Mouse (Mus musculus) liver, adult 2 months (tissue): ENCODE measurements at regions not wholly inside any gene's neighbourhood (a gene's known extent, or its start where the extent isn't known, plus 50 kb on each side); places are given as distances from the start of the nearest gene placed in this dataset.

Source experiments
- DNase-seq: peaks from one replicate; pipeline ENCODE4 v3.0.0-alpha.2; 2011; ENCODE audit warnings: low read depth, low spot score; ENCODE audit errors: extremely low read depth
- H3K27ac ChIP-seq: fragments of 200-500 bp; replicated peaks from 2 replicates; pipeline ENCODE4 v1.5.1; 2012; ENCODE audit warnings: low read depth, mild to moderate bottlenecking, control low read depth, inconsistent platforms, low read length; ENCODE audit not compliant: insufficient read depth
- H3K27me3 ChIP-seq: fragments of 200-500 bp; 2 replicates; pipeline ENCODE4 v1.6.1; 2012; ENCODE audit warnings: mild to moderate bottlenecking, moderate library complexity, low read length, inconsistent platforms; ENCODE audit not compliant: control insufficient read depth, insufficient read depth
- H3K36me3 ChIP-seq: fragments of 200-500 bp; 2 replicates; pipeline ENCODE4 v1.6.1; 2012; ENCODE audit warnings: low read length, inconsistent platforms; ENCODE audit not compliant: control insufficient read depth, insufficient read depth
- H3K4me1 ChIP-seq: fragments of 200-500 bp; 2 replicates; pipeline ENCODE4 v1.6.1; 2011; ENCODE audit warnings: low read length; ENCODE audit not compliant: control insufficient read depth, insufficient read depth
- H3K4me3 ChIP-seq: fragments of 200-500 bp; 2 replicates; pipeline ENCODE4 v1.5.1; 2011; ENCODE audit warnings: low read depth, mild to moderate bottlenecking, control low read depth, low read length, moderate library complexity; ENCODE audit not compliant: insufficient read depth
- H3K79me2 ChIP-seq: fragments of 200-500 bp; 2 replicates; pipeline ENCODE4 v1.6.1; 2012; ENCODE audit warnings: inconsistent platforms, mild to moderate bottlenecking, low read length, moderate library complexity; ENCODE audit not compliant: control insufficient read depth, insufficient read depth
- H3K9ac ChIP-seq: fragments of 200-500 bp; 2 replicates; pipeline ENCODE4 v1.6.1; 2012; ENCODE audit warnings: low read depth, mild to moderate bottlenecking, control low read depth, inconsistent platforms, low read length
- CTCF ChIP-seq: fragments of 200-500 bp; IDR thresholded peaks from 2 replicates; pipeline ENCODE4 v1.5.1; 2011; ENCODE audit warnings: low read depth, low read length, control low read depth
- POLR2A ChIP-seq: fragments of 200-500 bp; IDR thresholded peaks from 2 replicates; pipeline ENCODE4 v1.6.1; 2011; ENCODE audit warnings: low read length, control low read depth; ENCODE audit not compliant: insufficient read depth; ENCODE audit errors: extremely low read depth
- WGBS: fragments of 180-500 bp; shearing (Covaris S2); methylation state at CpG from one replicate; pipeline ENCODE4 v1.1.7; 2018; 5-methylcytosine and 5-hydroxymethylcytosine counted together

- DNase-seq, result no peak
- Histone ChIP-seq H3K79me2 (no peaks in the 10 kb centered on the region), H3K27ac (no peak overlapping the region), H3K36me3 (no peaks in the 10 kb centered on the region), H3K27me3 (no peaks in the 10 kb centered on the region), H3K4me3 (no peak overlapping the region), H3K4me1 (no peaks in the 10 kb centered on the region), H3K9ac (no peak overlapping the region)
- TF ChIP-seq POLR2A (no peak), CTCF (no peak)
Measured at GRCm38 (mm10) chr9:16772867-16773266, 271.8 kb upstream of the Fat3 start.

DNA sequence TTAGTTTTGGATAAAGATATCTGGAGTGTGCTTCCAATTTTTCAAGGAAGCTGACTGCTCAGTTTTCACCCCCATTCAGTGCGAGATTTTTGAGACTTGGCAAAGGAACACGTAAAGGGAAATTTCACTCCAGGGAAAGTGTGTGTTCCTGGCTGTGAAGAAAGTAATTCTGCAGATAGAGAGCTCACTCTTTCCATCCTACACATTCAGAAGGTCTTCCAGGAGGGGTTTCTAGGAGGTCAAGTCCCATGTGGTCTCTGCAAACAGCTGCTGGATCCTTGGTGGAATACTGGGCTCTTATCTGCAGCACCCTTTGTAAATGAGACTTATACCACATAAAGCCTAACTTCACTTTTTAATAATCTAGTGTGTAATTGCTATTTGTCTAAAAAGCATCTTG is 226.6 kb upstream of the Fat3 start:
- 69% methylated on average over 2 of the region's 2 CpGs for WGBS
- no peak overlapping the region for H3K4me3 ChIP-seq
- no peak for TF ChIP-seq POLR2A
- TF ChIP-seq CTCF, result no peak

DNA sequence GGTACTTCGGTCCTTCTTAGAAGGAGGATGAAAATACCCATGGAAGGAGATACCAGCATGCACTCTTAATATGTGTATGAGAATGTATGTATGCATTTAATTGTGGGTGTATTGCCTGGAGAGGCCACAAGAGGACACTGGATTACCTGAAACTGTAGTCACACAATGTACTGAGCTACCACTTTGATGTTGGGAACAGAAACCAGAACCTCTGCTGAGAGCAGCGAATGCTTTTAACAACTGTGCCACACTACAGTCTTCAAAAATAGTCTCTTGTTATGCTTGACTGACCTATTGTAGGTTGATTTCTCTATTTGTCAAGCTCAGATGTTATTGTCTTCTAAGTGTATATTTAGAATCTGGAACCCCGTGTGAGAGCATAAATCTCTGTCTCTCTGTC is 201.3 kb upstream of the Fat3 start:
- DNase-seq, result no peak
- 75% methylated on average over 3 of the region's 3 CpGs for WGBS
- no peaks in the 10 kb centered on the region for H3K27me3 ChIP-seq

More for the DNA sequence above, 226.6 kb upstream of the Fat3 start:
- no peak overlapping the region for H3K27ac ChIP-seq
- no peak overlapping the region for H3K9ac ChIP-seq
- no peak for DNase-seq
- no peaks in the 10 kb centered on the region for H3K27me3 ChIP-seq
- H3K36me3 ChIP-seq, result no peaks in the 10 kb centered on the region
- no peaks in the 10 kb centered on the region for H3K79me2 ChIP-seq
- H3K4me1 ChIP-seq, result no peaks in the 10 kb centered on the region

GRCm38 (mm10) chr9:16661527-16661926 is 160.4 kb upstream of the Fat3 start:
- no peak for TF ChIP-seq POLR2A
- TF ChIP-seq CTCF, result no peak
- no peak for DNase-seq
- 86% methylated on average over 2 of the region's 2 CpGs for WGBS
- Histone ChIP-seq H3K9ac (no peak overlapping the region), H3K4me3 (no peak overlapping the region), H3K36me3 (no peaks in the 10 kb centered on the region), H3K27ac (no peak overlapping the region), H3K79me2 (no peaks in the 10 kb centered on the region), H3K4me1 (no peaks in the 10 kb centered on the region), H3K27me3 (no peaks in the 10 kb centered on the region)

More for the DNA sequence above, 201.3 kb upstream of the Fat3 start:
- no peaks in the 10 kb centered on the region for H3K79me2 ChIP-seq
- no peak overlapping the region for H3K9ac ChIP-seq
- H3K36me3 ChIP-seq, result no peaks in the 10 kb centered on the region
- no peak for TF ChIP-seq CTCF
- no peak for TF ChIP-seq POLR2A
- H3K27ac ChIP-seq, result no peak overlapping the region
- H3K4me1 ChIP-seq, result no peaks in the 10 kb centered on the region
- no peak overlapping the region for H3K4me3 ChIP-seq

DNA sequence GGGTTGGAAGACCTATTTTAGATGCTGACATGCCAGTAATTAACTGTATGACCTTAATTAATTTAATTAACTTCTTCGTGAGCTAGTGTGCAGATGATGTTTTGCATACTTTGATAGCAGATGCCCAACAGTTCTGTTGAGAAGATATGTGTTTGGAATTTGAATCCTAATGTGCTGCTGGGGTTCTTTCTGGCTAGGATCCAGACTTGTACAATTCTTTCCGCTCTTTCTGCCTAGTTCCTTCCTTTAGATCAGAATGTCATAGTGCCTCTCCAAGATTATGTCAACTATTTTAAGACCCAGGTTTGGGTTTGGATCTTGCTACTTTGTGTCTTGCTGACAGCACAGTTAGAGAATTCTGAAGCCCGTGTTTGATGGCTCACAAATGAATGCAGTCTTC is 159.9 kb upstream of the Fat3 start:
- TF ChIP-seq POLR2A (no peak), CTCF (no peak)
- no peaks in the 10 kb centered on the region for H3K36me3 ChIP-seq
- no peak for DNase-seq
- H3K4me3 ChIP-seq, result no peak overlapping the region
- whole genome bisulfite sequencing, result 64% methylated on average over 3 of the region's 3 CpGs
- no peak overlapping the region for H3K9ac ChIP-seq
- no peaks in the 10 kb centered on the region for H3K4me1 ChIP-seq
- H3K27ac ChIP-seq, result no peak overlapping the region
- H3K27me3 ChIP-seq, result no peaks in the 10 kb centered on the region
- no peaks in the 10 kb centered on the region for H3K79me2 ChIP-seq
